Mouse (Mus musculus) thymus, postnatal 14 days (tissue): ENCODE measurements at regions not wholly inside any gene's neighbourhood (a gene's known extent, or its start where the extent isn't known, plus 50 kb on each side); places are given as distances from the start of the nearest gene placed in this dataset.
A peak's percentile ranks its signal among the peaks of the same experiment; 100 is the strongest.

Source experiments
- DNase-seq: peaks from one replicate; pipeline ENCODE4 v3.0.0; 2021

DNA sequence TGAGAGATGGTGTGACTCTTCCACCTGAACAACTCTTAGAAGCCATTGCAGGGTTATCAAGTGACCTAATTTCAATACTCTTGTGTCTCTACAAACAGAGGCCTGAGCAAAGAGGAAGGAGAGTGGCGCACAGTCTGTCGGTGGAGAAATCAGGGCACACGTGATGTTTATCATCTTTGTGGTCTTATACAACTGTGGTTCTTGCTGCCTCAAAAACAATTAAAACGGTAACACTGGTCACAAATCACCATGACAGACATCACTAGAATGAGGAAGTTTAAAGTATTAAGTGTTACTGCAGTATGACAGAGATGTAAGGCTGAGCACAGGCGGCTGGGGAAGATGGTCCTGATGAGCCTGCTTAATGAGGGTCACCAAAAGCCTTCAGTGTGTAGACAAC, 73.6 kb downstream of the Sdc1 start:
- no peak for DNase-seq

DNA sequence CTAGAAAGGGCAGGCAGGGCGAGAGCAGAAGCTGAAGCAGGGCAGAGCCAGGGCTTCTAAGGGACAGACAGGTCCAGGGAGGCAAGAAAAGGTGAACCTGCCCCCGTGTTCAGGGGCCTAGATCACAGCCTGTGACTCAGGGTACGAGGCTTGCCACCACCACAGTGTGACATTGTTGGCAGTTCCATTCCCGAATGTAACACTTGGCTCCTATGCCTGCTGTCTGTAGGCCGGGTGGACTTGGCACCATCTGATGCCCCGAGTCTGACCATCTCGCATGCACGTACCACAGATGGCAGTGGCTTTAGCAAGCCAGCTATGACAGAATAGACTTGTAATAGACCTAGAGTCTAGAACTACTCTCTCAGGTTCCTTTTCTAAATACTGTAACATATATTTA, 74.3 kb downstream of the Sdc1 start:
- DNase-seq, result no peak

DNA sequence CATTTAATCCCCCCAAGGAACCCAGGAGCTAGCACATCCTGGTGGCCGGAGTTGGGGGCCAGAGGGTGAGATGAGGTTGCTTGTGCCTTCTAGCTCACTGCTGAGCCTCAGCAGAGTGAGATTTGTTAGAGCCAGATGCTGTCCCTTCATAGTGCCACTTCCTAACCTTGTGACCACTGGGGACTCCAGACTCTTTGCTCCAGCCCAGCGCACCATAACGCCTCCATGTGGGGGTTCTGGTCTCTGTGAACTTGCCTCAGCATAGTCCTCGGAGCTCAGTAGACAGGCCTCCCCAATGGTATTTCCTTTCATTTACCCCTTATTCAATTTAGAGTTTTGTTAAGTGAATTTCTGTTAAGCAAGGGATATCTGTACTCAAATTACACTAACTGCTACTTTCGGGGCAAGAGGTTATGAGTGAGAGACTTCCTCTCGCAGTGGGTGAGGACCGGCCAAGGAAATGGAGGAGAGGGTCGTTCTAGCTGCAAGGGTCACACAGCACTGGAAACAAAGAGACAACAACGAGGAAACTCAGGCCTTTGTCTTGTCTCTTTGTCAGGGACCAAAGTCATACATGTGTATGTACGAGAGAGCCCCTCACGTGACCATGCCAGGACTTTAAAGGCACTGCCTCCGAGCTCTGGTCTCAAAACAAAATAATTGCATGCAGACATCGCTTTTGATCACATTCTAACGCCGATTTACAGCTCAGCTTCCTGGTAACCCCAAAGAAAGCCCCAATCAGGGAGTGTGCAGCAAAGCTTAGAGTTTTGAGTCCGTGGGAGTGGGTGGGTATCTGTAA, 74.8 kb upstream of the Laptm4a start:
- DNase-seq, result peak; percentile 29

DNA sequence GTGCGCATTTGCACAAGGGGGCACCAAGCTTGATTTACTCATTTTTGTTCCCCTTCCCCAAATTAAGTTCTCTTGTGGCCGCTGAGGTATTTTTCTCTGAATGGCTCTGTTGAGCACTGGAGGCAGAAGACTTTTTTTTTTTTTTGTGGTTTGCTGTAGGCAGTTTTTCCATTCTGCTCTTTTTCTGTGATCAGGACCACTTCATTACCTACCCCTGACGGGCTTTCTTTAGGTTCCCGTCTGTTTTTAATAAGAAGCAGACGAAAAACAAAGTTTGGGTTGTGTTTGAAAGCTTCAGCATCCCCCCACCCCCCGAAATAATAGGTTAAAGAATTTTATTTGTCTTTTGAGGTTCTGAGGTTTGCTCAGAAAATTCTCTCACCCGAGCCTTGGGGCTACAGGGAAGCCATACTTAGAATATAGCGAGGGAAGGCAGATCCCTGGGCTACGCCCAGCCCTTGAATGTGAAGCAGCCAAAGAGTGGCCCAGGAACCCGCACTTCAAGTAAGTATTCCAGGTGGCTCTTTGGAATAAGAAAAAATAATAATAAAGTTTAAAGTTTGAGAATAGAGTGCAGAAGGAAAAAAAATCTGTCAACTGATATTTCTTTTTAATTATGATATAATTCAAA, 74.1 kb upstream of the Laptm4a start:
- DNase-seq, result no peak

DNA sequence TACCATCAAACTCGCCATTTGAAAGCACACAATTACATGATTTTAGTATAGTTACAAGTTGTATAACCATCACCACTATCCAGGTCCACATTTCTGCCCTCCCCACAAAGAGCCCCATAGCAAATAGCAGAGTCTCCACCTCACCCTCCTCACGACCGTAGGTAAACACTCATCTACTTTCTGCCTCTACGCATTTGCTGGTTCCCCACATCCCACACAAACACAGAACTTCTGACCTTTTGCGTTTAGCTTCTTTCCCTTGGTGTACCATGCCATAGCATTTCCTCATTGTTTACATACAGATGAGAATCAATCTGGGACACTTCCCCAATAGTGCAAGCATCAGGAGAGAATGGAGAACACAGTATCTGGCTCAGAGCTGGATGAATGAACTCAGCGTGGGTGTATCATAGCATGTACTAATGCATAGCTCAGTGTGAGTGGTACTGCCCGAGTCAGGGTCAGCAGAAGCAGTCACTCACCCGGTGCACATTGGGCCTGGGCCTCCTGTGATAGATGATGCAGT, 73.5 kb upstream of the Laptm4a start:
- DNase-seq, result no peak

DNA sequence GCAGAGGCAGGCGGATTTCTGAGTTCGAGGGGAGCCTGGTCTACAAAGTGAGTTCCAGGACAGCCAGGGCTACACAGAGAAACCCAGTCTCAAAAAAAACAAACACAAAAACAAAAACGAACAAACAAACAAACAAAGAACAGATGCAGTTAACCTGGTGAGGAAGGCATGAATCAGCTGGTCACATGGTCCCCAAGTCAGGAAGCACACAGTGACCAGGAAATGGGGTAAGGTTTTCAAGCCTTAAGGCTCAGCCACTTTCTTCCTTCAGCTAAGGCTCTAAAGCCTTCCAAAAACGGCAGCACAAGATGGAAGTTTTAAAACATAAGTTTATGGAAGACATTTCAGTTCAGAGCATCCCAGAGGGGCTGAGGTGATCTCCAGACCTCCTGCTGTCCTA, 67.6 kb upstream of the Laptm4a start:
- no peak for DNase-seq

DNA sequence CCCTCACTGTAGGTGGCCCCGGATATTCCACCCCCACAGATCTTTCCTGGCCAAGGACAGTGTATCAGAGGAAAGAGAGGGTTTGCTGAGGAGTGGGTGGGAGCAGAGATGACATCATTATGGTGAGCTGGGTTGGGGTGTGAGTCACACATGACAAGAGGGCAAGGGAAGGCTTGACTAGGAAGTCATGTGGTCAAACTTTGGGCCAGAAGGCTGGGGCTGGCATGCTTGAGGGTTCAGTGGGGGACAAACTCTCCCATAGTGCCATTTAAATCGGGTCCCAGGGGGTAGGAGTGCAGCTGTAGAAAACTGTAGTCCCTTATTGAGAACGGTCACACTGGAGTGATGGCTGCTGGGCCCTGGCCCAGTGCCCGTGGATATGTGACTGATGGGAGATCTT, 67.1 kb upstream of the Laptm4a start:
- DNase-seq, result no peak

DNA sequence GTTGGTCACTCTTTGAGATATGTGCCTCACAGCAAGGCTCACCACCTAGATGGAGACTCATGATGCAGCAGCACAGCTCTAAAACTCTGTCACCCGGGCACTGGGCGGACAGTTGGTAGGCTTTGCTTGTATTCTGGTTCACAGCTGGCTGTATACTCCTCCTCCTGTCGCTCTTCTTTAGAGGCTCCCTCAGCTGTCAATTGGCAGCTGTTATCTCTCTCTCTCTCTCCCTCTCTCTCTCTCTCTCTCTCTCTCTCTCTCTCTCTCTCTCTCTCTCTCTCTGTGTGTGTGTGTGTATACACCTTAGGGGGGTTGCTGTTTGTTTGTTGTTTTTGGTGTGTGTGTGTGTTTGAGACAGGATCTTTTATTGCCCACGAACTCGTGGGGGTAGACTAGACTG, 66.3 kb upstream of the Laptm4a start:
- DNase-seq, result no peak

DNA sequence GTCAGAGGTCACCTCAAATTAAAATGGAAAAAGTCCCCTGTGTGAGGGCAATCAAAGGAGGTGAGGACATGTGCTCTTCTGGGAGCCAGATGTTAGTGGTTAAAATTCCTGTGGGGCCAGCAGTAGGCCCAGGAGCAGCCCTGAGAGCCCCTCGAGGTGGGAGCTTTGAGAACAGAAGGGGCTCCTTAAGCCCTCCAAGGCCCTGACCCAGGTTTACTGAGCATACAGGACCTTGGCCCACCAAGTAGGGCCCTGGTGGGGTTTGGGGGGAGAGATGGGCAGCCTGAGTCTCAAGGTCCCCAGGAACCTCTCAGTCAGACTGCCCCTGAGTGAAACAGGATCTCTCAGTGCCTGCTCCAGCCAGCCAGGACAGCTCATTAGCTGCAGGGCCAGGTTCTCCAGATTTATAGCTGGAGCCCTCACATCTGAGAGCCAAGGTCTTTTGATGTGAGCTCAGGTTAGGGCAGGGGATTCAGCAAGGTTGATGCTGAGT, 65.4 kb upstream of the Laptm4a start:
- DNase-seq, result no peak

DNA sequence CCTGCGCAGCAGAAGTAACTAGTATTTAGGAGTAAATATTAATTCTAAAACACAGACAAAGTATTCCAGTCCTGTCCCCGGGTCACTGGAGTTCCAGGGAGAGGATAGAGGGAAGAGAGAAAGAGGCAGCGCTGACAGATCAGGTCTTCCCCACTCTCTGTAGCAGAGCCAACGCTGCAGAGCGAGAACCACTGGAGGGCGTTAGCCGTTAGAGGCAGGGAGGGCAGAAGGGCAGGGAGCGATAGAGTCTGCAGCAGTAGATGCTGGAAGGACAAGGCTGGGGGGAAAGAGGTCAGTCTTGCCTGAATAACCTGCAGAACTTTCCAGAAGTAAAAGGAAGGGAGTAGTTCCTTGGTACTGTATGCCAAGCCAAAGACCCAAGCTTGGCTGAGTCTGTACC, 64.2 kb upstream of the Laptm4a start:
- DNase-seq, result no peak

DNA sequence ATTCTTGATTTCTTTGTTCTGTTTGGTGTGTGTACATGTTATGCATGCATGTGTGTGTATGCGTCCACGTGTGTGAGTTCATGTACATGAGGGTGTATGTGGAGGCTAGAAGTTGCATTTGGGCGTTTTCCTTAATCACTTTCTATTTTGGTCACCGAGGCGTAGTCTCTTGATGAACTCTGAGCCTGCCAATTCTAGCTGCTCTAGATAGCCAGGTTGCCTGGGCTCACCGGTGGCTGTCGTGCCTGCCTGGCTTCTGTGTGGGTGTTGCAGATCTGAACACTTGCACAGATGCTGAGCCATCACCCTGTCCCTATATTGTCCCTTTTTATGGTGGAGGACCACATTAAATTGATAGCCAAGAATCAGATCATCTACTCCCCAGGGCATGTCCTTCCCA, 62.7 kb upstream of the Laptm4a start:
- no peak for DNase-seq

DNA sequence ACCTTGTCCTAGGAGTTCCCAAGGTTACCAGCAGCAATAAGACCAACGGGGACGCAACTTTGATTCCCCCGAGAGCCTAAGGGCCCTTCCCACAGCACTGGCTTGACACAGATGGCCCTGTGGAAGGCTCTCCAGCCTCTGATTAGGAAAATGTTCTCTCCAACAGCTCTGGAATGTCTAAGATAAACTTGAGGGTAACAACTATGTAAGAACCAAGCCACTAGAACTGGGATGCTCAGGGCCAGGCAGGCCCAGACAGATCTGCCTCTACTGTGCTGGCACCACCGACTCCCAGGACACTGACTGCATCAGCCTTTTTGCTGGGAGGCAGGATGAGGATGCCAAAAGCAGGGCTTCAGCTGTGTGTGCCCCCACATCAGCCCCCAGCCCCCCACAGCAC, 61.9 kb upstream of the Laptm4a start:
- DNase-seq, result no peak

DNA sequence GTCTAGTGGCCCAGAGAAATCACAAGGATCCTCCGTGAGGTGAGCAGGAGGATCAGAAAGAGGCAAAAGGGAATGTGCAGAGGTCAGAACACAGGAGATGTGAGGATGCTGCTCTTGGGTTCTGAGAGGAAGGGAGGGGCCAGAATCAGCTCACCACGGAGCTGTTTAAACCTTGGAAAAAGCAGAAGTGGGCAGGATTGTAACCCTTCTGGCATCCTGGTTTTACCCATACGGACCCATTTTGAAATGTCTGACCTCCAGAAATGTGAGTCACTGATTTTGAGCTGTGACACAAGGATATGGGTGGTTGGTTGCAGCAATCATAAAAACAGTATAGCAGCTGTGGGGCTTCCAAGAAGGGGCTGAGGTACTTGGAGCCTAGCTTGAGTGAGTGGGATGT, 56.6 kb upstream of the Laptm4a start:
- DNase-seq, result no peak

DNA sequence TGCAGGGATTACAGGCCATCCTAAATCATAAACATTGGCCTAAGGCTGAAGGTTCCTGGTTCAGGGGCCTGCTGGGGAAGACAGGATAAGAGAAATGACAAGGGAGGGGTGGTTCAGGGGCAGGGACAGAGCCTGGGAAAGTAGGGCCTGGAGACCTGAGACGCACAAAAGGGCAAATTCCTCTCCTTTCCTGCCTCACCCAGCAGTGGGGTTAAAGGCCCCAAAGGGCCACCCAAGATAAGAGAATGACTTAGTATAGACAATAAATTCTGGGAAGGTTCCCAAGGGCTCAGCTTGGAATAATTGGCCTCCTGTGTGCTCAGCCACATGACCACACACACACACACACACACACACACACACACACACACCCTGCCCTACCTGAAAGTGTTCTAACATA, 56.2 kb upstream of the Laptm4a start:
- DNase-seq, result no peak

DNA sequence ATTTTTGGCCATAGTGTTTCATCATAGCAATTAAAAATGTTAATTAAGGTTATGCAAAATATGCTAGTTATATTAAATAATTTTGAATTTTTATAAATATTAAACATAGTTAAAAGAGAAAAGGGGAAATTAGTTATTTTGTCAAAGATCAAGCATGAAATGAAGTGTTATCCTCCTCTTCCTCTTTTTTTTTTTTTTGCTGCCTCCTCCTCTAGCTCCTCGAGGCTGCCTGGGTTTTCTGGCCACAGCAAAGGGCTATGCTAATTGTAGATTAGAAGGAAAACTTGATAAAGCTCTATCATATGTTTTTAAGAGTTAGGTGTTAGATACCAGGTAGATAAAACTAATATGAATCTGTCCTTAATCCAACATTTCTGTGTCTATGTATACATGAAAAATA, 54.4 kb upstream of the Laptm4a start:
- DNase-seq, result no peak

DNA sequence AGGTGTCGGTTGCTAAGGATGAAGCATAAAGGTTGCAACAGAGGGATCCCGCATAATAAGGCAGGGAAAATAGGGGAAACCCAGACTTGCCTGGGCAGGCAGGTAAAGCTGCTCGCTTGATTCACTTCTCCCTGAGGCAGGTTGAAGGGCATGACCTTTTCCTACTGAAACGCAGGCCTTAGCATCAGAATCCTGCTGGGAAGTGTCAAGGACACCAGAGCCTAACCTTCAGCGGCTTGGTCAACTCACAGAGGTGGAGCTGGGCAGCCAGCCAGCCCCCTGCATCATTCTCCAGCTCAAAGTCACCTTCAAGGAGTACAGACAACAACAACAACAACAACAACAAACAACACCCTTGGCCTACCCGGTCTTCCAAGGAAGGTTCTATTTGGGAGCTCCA, 52.8 kb upstream of the Laptm4a start:
- no peak for DNase-seq

DNA sequence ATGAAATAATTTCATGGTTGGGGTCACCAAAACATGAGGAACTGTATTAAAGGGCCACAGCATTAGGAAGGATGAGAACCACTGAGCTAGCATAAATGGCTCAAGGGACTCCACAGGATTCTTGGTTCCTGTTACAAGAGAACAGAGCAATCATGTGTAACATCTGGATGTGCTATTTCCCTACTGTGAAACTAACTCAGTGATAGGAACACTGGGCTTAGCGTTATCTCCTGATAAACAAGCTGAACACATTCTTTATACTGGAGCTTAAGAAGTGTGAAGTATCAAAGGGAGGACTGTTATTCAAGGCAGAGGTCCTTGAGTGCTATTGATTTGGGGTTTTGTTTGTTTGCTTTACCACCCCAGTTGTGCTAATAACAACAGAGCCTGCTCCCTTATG, 52.3 kb upstream of the Laptm4a start:
- no peak for DNase-seq
